Mouse (Mus musculus) heart, embryonic 13.5 days (tissue): ENCODE measurements around the gene Olfr1411. TPM values are rescaled to one million over a fixed set of nuclear protein-coding genes. Genes with fewer than 3 reads are reported as not detected.

Experiments used
- ATAC-seq: fragments of 200-750 bp; cut with Nextera tagmentation; 2 replicates; pipeline ENCODE4 v1.8.0; 2017; ENCODE audit warnings: moderate TSS enrichment; ENCODE audit not compliant: insufficient number of reproducible peaks, low FRiP score, low TSS enrichment; ENCODE audit errors: extremely low read depth
- H3K27ac ChIP-seq: fragments of 300-500 bp; sonication (generic); replicated peaks from 2 replicates; pipeline ENCODE4 v1.5.1; 2015; ENCODE audit warnings: moderate library complexity, mild to moderate bottlenecking, inconsistent platforms
- H3K27me3 ChIP-seq: fragments of 300-500 bp; sonication (generic); replicated peaks from 2 replicates; pipeline ENCODE4 v1.6.1; 2015; ENCODE audit warnings: mild to moderate bottlenecking, inconsistent platforms
- H3K36me3 ChIP-seq: fragments of 300-500 bp; sonication (generic); 2 replicates; pipeline ENCODE4 v1.6.1; 2015; ENCODE audit warnings: mild to moderate bottlenecking, inconsistent platforms
- H3K4me1 ChIP-seq: fragments of 300-500 bp; sonication (generic); 2 replicates; pipeline ENCODE4 v1.6.1; 2015; ENCODE audit warnings: inconsistent platforms
- H3K4me2 ChIP-seq: fragments of 300-500 bp; sonication (generic); 2 replicates; pipeline ENCODE4 v1.6.1; 2015; ENCODE audit warnings: inconsistent platforms, mild to moderate bottlenecking, moderate library complexity
- H3K4me3 ChIP-seq: fragments of 300-500 bp; sonication (generic); 2 replicates; pipeline ENCODE4 v1.5.1; 2015; ENCODE audit warnings: moderate library complexity, mild to moderate bottlenecking, inconsistent platforms
- H3K9ac ChIP-seq: fragments of 300-500 bp; sonication (generic); 2 replicates; pipeline ENCODE4 v1.6.1; 2015; ENCODE audit warnings: inconsistent platforms, mild to moderate bottlenecking, moderate library complexity
- H3K9me3 ChIP-seq: fragments of 300-500 bp; sonication (generic); 2 replicates; pipeline ENCODE4 v1.6.1; 2016; ENCODE audit warnings: inconsistent platforms
- WGBS: fragments of 180-500 bp; shearing (Covaris S2); methylation state at CpG from one replicate; pipeline ENCODE4 v1.1.7; 2015; ENCODE audit warnings: mixed read lengths; 5-methylcytosine and 5-hydroxymethylcytosine counted together
- polyA plus RNA-seq: library from polyadenylated mRNA; unstranded; fragments of >200 nt; fragmentation: Nextera tagmentation; extraction: Ambion mirVana; gene quantifications from 2 replicates; pipeline ENCODE4 v1.2.1, GENCODE M21; 2015

The Olfr1411 gene
- not detected in 2 replicates for polyA plus RNA-seq

- H3K4me3 ChIP-seq: no peak within 1 kb of the TSS
- no peak for ATAC-seq
- no peak within 1 kb of the TSS for H3K9ac ChIP-seq
- no peaks in the 10 kb centered on the region for H3K36me3 ChIP-seq
- no peaks in the 10 kb centered on the region for H3K9me3 ChIP-seq
- H3K4me1 ChIP-seq: no peaks in the 10 kb centered on the region
- H3K4me2 ChIP-seq: no peak within 1 kb of the TSS
- no peak within 1 kb of the TSS for H3K27ac ChIP-seq
- no peaks in the 10 kb centered on the region; the same call in 1 of the 2 replicates for H3K27me3 ChIP-seq
Measured at GRCm38 (mm10) chr1:92594111-92594510, at the start of gene Olfr1411. Olfr1411 (plus strand) TSS chr1:92594411.

GRCm38 (mm10) chr1:92545929-92546328, 48.3 kb upstream of the Olfr1411 start:
- WGBS: 60% methylated on average over 2 of the region's 2 CpGs
- Histone ChIP-seq H3K9ac (no peak overlapping the region), H3K36me3 (no peaks in the 10 kb centered on the region)

DNA sequence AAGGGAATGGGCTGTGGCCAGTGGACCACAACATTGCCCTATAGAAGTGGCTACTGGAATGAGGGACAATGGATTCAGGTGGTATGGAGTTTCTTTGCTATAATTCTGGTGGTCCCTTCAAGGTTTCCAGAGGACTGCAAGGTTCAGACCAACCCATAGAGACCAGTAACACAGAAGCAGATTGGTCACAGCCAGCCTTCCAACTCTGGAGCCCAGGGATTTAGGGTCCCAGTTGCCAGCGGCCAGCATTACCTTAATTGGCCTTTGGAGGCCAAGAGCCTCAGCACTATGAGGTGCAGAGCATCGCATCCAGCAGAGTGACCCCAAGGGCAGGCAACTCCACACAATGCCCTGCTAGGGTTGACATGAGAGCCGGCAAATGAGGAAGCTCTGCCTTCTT, 23.2 kb upstream of the Olfr1411 start, which contains the start of gene Olfr1413:
Olfr1413 (plus strand) TSS at position 301 of the 400 bp plus-strand sequence.
- Histone ChIP-seq H3K27ac (no peak within 1 kb of the TSS), H3K4me3 (no peak within 1 kb of the TSS), H3K4me1 (no peaks in the 10 kb centered on the region), H3K9ac (no peak within 1 kb of the TSS), H3K4me2 (no peak within 1 kb of the TSS), H3K36me3 (no peaks in the 10 kb centered on the region), H3K9me3 (no peaks in the 10 kb centered on the region), H3K27me3 (no peaks in the 10 kb centered on the region; the same call in 1 of the 2 replicates)
- ATAC-seq: no peak
- WGBS: 76% methylated on average over 3 of the region's 3 CpGs

More at GRCm38 (mm10) chr1:92545929-92546328, 48.3 kb upstream of the Olfr1411 start:
- Histone ChIP-seq H3K4me3 (no peak overlapping the region), H3K9me3 (no peaks in the 10 kb centered on the region), H3K4me2 (no peak overlapping the region), H3K27ac (no peak overlapping the region), H3K4me1 (no peaks in the 10 kb centered on the region), H3K27me3 (no peaks in the 10 kb centered on the region)
- ATAC-seq: no peak

DNA sequence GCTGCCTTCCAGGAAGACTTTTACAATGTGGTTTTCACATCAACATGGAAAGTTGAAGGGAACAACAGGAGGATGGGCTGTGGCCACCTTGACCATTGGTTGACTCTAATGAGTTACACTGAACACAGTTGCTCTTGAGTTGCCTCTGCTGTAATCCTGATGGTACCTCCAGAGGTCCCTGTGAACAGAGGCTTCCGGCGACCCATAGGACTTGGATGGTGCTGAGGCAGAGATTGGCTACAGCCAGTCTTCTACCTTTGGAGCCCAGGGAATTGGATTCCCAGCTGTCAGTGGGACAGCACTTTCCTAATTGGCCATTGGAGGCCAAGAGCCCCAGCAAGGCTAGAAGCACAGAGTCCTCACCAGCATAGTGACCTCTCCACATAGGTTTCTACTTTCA, 8.7 kb upstream of the Olfr1411 start, which contains the start of gene Olfr1412:
Olfr1412 (plus strand) TSS at position 301 of the 400 bp plus-strand sequence.
- Histone ChIP-seq H3K9ac (no peak within 1 kb of the TSS), H3K4me2 (no peak within 1 kb of the TSS), H3K27me3 (no peaks in the 10 kb centered on the region), H3K9me3 (peaks cover 3% of the 10 kb centered on the region; the same call in 1 of the 2 replicates), H3K4me3 (no peak within 1 kb of the TSS), H3K36me3 (no peaks in the 10 kb centered on the region), H3K4me1 (no peaks in the 10 kb centered on the region), H3K27ac (no peak within 1 kb of the TSS)
- ATAC-seq: no peak
- 84% methylated on average over 2 of the region's 2 CpGs for WGBS

GRCm38 (mm10) chr1:92596019-92596418, 1.8 kb downstream of the Olfr1411 start:
- H3K9me3 ChIP-seq: no peaks in the 10 kb centered on the region
- H3K4me3 ChIP-seq: no peak overlapping the region
- no peak overlapping the region for H3K4me2 ChIP-seq
- WGBS: 71% methylated on average over 3 of the region's 3 CpGs
- ATAC-seq: no peak
- no peaks in the 10 kb centered on the region for H3K4me1 ChIP-seq
- H3K9ac ChIP-seq: no peak overlapping the region
- no peak overlapping the region for H3K27ac ChIP-seq
- H3K27me3 ChIP-seq: no peaks in the 10 kb centered on the region; the same call in 1 of the 2 replicates
- no peaks in the 10 kb centered on the region for H3K36me3 ChIP-seq

DNA sequence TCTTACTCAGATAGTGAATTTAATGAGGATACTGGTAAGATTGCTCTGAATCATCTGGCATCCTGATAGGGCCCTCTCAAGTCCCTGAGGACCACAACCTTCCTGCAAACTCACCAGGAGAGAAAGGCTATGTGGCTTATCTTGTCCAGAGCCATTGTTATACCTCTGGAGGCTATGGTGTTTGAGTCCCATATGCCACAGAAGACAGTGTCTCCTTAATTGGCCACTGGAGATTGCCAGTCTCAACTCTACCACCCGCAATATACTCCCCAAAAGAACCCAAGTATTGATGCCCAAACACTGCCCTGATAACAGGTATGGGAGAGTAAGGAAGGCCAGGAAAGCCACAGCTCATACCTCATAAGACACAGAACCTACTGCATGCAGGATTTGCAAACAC, 11.3 kb downstream of the Olfr1411 start, which contains the start of gene Olfr1410:
Olfr1410 (plus strand) TSS at position 301 of the 400 bp plus-strand sequence.
- Histone ChIP-seq H3K4me1 (no peaks in the 10 kb centered on the region), H3K4me2 (no peak within 1 kb of the TSS), H3K27ac (no peak within 1 kb of the TSS), H3K9ac (no peak within 1 kb of the TSS), H3K9me3 (no peaks in the 10 kb centered on the region), H3K36me3 (no peaks in the 10 kb centered on the region), H3K27me3 (peaks cover 24% of the 10 kb centered on the region), H3K4me3 (no peak within 1 kb of the TSS)
- no peak for ATAC-seq
- WGBS: 74% methylated on average over 1 of the region's 1 CpGs

- no peak overlapping the region for H3K4me2 ChIP-seq
- H3K9me3 ChIP-seq: no peaks in the 10 kb centered on the region
- 64% methylated on average over 4 of the region's 4 CpGs for WGBS
- H3K36me3 ChIP-seq: no peaks in the 10 kb centered on the region
- ATAC-seq: no peak
- H3K4me1 ChIP-seq: no peaks in the 10 kb centered on the region
- no peak overlapping the region for H3K27ac ChIP-seq
- H3K27me3 ChIP-seq: peaks cover 26% of the 10 kb centered on the region
- H3K9ac ChIP-seq: no peak overlapping the region
- H3K4me3 ChIP-seq: no peak overlapping the region
Measured at GRCm38 (mm10) chr1:92607711-92608110, 13.5 kb downstream of the Olfr1411 start.

DNA sequence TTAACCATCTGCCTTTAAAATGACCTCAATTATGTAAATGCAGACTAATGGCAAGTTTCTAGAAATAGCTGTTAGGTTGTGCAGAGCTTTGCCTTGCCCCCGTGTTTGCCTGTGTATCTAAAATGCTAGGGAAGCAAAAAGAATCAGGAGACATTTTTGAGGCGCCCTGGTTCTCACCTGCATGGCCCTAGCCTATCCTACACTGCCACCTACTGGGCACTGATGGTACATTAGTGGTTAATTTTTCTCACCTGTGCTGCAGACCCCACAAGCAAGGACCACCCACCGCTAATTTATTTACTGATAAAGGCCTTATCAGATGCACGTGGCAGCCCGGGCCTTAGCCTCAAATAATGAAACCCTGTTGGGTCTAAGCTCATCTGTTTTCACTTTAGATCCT, 16.8 kb downstream of the Olfr1411 start:
- WGBS: 6% methylated on average over 5 of the region's 5 CpGs
- no peaks in the 10 kb centered on the region for H3K36me3 ChIP-seq
- H3K4me1 ChIP-seq: no peaks in the 10 kb centered on the region
- no peak overlapping the region for H3K9ac ChIP-seq
- H3K27me3 ChIP-seq: peaks cover 22% of the 10 kb centered on the region; the same call in 1 of the 2 replicates
- ATAC-seq: no peak
- H3K27ac ChIP-seq: no peak overlapping the region
- no peak overlapping the region for H3K4me3 ChIP-seq
- no peak overlapping the region for H3K4me2 ChIP-seq
- H3K9me3 ChIP-seq: no peaks in the 10 kb centered on the region

GRCm38 (mm10) chr1:92613175-92613574, 19.0 kb downstream of the Olfr1411 start:
- WGBS: 45% methylated on average over 4 of the region's 4 CpGs
- no peaks in the 10 kb centered on the region for H3K36me3 ChIP-seq
- no peak for ATAC-seq
- H3K4me2 ChIP-seq: no peak overlapping the region
- H3K9ac ChIP-seq: no peak overlapping the region
- no peaks in the 10 kb centered on the region for H3K9me3 ChIP-seq
- H3K27ac ChIP-seq: no peak overlapping the region
- no peak overlapping the region for H3K4me3 ChIP-seq
- H3K4me1 ChIP-seq: no peaks in the 10 kb centered on the region
- H3K27me3 ChIP-seq: peaks cover 33% of the 10 kb centered on the region

GRCm38 (mm10) chr1:92614516-92614915, 20.3 kb downstream of the Olfr1411 start:
- Histone ChIP-seq H3K36me3 (no peaks in the 10 kb centered on the region), H3K4me3 (no peak overlapping the region), H3K27me3 (peaks cover 42% of the 10 kb centered on the region), H3K4me1 (no peaks in the 10 kb centered on the region), H3K9ac (no peak overlapping the region), H3K4me2 (no peak overlapping the region), H3K27ac (no peak overlapping the region), H3K9me3 (no peaks in the 10 kb centered on the region)
- ATAC-seq: no peak
- 8% methylated on average over 1 of the region's 1 CpGs for WGBS

DNA sequence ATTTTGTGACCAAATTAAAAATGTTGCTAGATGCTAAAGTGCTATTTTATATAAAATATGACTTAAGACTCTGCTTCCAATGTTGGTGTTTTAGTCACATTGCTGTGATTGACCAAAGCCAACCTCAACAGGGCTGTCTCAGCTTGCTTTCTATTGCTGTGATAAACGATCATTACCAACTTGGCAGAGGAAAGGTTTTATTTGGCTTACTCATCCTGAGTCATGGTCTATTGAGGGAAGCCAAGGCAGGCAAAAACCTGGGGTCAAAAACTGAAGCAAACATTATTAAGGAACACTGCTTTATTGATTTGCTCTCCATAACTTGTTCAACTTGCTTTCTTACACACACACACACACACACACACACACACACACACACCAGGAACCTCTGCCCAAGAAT, 21.8 kb downstream of the Olfr1411 start:
- Histone ChIP-seq H3K36me3 (no peaks in the 10 kb centered on the region), H3K4me1 (no peaks in the 10 kb centered on the region), H3K4me3 (no peak overlapping the region), H3K9me3 (no peaks in the 10 kb centered on the region), H3K4me2 (no peak overlapping the region), H3K27ac (no peak overlapping the region), H3K27me3 (peaks cover 45% of the 10 kb centered on the region), H3K9ac (no peak overlapping the region)
- whole genome bisulfite sequencing: 59% methylated on average over 1 of the region's 1 CpGs
- no peak for ATAC-seq

DNA sequence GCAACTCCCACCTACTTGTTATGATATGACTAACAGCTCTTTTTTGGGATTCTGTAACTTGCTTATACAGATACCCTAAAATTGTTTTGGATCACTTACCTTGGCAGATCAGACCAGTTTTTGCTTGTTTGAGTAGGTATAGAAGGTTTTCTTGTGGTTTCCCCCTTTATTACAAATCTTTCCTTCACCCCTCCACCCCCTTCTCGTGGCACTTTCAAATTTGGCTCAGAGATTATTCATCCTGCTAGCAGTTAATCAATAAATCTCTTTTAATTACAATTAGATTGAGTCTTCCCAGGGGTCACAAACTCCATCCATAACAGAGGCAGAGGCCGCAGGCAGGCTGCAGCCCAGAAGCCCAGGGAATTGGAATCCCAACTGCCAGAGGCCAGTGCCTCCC, 23.3 kb downstream of the Olfr1411 start, which contains the start of gene Olfr12:
Olfr12 (plus strand) TSS at position 301 of the 400 bp plus-strand sequence.
- no peak within 1 kb of the TSS for H3K4me3 ChIP-seq
- H3K27ac ChIP-seq: no peak within 1 kb of the TSS
- H3K9ac ChIP-seq: no peak within 1 kb of the TSS
- peaks cover 36% of the 10 kb centered on the region for H3K27me3 ChIP-seq
- H3K4me1 ChIP-seq: no peaks in the 10 kb centered on the region
- no peak within 1 kb of the TSS for H3K4me2 ChIP-seq
- H3K9me3 ChIP-seq: no peaks in the 10 kb centered on the region
- H3K36me3 ChIP-seq: no peaks in the 10 kb centered on the region
- 70% methylated on average over 2 of the region's 2 CpGs for WGBS
- ATAC-seq: no peak
